Mouse (Mus musculus) naive thymus-derived CD4-positive, alpha-beta T cell, adult 2 months (primary cell): ENCODE measurements around the gene Cnbp.
A peak's percentile ranks its signal among the peaks of the same experiment; 100 is the strongest.

ENCODE experiments used
- DNase-seq: peaks from one replicate; pipeline ENCODE4 v3.0.0-alpha.2; 2011; ENCODE audit warnings: low read depth

Cnbp gene

DNA sequence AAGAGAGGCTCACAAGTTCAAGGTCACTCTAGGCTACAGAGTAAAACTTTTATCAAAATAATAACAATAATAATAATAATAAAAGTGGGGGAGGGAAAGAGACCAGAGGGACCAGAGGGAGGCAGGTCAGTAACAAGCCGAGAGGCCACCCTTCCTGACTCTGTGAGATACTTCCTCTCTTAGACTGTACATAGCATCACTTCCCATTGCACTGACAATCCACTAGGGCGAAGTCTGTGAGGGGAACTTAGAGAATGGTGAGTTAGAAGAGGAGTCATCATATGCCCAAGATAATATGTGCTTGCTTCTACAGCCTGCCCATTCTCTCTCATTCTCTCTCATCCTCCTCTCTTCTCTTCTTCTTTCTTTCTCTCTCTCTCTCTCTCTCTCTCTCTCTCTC lies 44.9 kb downstream of the Cnbp start:
- DNase-seq, result peak; percentile 24

DNA sequence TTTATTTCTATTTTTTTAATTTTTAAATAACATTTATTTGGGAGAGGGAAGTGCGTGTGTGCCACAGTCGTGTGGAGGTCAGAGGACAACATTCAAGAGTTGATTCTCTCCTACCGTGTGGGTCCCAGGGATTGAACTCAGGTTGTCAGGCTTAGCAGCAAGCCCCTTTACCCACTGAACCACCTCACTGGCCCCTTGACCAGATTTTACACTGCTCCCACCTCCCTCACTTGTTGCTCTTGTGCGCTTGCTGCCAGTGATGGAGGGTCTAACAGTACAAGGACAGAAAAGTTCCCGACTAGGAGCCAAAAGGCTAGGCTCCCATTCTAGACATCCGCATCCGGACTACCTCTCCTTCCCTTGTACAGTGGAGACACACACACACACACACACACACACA lies 45.5 kb downstream of the Cnbp start:
- no peak for DNase-seq

DNA sequence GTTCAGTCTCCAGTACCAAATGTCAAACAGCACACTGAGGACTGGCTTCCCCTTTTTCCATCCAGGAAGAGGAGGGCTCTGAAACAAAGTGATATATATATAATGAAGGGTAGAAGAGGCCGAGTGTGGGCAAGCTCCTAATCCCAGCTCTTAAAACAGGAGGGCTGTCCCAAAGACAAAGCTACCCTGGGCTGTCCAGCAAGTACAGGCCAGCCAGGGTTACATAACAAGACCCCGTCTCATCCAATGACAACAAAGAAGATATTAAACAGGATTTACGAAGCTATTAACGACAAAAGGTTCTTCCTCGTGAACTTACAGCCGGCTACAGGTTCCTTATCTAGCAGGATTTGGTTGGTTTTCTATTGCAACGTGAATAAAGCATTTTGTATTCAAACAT lies 46.0 kb downstream of the Cnbp start:
- DNase-seq, result no peak

DNA sequence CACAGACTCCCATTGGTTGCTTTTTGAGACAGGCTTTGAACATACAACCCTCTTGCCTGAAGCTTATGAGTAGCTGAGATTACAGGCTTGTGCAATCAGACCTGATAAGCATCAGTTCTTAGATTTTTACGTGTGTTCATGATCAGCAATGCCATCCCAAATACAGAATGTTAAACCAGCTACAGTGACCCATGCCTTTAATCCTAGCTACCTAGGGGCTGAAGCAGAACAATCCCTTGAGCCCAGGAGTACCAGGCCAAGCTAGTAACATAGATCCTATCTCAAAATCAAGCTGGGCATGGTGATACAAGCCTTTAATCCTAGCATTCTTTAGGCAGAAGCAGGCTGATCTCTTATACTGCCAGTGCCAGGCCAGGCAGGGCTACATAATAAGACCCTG lies 46.9 kb downstream of the Cnbp start:
- DNase-seq, result no peak

DNA sequence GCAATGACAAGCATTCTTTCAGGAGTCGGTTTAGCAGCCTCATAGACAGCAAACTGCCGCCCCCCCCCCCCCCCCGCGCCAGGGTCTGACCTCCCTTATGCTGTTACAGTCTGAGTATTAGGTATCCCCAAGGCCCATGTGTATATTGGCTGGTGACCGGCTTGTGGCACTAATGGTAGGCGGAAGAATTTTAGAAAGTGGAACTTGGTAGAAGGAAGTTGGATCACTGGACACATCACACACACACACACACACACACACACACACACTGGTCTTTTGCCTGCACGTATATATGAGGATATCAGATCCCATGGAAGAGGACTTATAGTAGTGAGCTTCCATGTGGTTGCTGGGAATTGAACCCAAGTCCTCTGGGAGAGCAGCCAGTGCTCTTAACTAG lies 48.4 kb downstream of the Cnbp start:
- no peak for DNase-seq

DNA sequence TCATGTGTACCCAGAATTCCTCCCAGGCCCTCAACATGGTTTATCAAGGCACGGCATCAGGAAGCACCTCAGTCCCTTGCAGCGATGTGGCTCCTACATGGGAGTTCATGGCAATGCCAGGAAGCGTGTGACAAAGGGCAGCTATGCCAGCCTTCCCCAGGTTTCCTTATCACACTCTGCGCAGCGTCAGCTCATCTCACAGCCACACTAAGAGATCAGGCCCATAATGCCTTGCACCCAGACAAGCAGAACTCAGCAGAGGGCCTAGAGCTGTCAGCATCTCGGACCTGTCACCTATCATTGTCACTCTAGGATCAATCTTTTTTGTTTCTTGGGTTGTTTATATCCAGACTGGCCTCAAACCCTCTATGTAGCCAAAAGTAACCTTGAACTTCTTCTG lies 51.3 kb downstream of the Cnbp start:
- no peak for DNase-seq

DNA sequence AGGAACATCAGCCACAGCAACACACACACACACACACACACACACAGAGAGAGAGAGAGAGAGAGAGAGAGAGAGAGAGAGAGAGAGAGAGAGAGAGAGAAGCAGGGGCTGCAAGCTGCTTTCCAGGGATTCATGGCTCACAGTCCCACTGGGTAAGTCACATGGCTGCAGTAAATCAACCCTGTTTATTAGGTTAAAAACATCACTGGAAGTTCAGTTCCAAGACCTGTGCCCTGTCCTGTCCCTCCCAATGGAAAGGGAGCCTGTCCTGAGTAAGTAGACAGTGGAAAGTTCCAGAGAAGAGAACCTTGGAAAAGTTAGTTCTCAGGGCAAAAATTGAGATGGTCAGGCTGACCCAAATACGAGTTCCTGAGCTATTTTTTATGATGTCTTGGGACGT lies 53.6 kb downstream of the Cnbp start:
- no peak for DNase-seq

DNA sequence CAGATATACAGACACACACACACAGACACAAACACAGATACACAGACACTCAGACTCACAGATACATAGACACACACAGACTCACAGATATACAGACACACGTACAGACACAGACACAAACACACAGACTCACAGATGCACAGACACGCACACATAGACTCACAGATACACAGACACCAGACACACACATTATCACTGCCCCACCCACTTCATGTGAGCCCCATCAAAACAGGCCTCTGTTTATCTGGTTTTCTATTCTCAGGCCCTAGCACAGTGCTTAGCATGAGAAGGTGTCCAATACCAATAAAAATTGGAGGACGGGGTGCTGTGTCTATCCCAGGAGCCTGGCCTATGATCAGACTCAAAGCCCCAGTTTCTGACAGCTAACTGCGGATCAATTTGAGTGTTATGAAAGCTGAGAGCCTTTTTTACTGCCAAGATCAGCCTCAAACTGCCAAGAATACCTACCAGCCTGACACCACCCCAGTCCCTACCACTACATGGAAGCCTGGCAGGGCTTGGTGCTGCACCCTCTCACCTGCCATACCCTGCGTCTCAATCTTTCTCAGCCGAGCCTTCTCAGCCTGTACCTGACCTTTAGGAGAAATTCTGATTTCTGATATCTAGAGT lies 54.5 kb downstream of the Cnbp start:
- DNase-seq, result no peak

DNA sequence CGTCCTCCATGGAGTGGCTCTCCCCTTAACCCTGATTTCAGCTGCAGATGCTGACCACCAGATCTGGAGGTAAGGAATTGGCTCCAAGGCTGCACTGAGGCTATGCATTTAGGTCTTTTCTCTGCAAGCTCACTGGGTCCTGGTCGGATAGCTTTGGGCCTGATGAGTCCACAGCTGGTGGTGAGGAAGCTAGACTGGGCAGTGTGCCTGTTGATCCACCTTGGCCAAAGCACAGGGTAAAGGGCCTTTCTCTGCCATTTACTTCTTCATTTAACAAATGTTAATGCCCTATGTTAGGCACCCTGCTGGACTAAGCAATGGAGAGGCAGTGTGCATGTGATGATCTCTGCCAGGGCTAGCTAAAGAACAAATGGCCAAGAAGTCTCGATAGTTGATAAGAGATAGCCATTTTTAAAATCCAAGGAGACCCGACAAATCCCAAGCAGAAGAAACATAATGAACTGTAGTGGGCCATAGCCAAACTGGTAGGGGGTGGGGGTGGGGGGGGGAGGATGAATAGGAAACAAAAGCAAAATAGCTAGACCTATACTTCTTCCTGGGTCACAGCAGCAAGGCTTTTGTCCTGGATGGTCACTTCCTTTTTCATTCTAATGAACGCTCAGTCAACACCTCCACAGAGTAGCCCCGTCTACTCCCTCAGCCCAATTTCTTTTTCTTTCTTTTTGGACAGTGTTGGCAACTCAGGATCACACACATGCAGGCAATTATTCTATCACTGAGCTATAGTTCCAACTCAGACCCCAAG lies 55.3 kb downstream of the Cnbp start:
- no peak for DNase-seq

DNA sequence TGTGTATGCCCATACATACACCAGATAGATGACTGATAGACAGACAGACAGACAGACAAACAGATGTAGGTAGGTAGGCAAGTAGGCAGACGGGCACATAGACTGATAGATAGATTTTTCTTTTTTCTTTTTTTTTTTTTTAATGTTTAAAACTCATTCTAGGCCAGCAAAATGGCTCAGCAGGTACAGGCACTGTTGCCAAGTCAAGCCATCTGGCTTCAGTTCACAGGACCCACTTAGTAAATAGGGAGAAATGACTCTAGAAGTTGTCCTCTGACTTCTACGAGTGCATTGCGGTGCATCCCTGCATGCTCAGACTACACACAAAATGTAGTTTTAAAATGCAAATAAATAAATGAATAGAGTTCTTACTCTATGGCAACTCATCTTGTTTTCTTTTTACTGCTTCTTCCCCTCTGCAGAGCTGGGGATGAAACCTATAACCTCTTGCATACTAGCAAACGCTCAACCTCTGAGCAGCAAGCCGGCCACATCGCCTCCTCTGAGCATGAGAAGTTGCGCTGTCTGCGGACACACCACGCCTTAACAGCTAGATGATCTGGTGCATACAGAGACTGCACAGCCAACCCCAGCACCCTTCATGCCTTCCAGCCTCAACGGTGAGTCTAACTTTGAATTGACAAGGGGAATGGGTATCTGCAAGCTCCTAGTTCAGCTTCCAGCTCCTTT lies 56.9 kb downstream of the Cnbp start:
- no peak for DNase-seq
